Mouse (Mus musculus): ENCODE data around the gene Brd3.
A peak's percentile ranks its signal among the peaks of the same experiment; 100 is the strongest.

Brd3 gene

DNA sequence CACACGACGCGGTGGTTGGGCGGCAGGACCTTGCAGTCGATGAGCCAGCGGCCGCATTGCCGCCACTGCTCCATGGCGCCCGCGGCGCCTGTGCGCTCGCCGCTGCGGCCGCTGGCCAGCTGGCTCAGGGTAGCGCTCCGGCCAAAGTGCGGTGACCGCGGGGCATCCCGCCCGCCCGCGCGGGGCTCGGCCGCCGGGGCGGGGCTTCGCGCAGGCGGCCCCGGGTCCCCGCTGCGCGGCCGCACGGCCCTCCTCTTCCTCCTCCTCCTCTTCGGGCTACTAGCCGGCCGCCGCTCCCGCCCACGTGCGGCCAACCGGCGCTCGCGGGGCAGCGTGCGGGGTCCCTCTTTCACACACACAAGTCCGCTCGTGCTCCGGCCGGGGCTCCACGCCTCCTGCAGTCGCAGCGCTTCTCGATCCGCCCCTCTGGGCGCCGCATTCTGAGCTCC lies 81.0 kb downstream of the Brd3 start:
- DNase-seq (ENCODE audit: low spot score) = peak; percentile 38

DNA sequence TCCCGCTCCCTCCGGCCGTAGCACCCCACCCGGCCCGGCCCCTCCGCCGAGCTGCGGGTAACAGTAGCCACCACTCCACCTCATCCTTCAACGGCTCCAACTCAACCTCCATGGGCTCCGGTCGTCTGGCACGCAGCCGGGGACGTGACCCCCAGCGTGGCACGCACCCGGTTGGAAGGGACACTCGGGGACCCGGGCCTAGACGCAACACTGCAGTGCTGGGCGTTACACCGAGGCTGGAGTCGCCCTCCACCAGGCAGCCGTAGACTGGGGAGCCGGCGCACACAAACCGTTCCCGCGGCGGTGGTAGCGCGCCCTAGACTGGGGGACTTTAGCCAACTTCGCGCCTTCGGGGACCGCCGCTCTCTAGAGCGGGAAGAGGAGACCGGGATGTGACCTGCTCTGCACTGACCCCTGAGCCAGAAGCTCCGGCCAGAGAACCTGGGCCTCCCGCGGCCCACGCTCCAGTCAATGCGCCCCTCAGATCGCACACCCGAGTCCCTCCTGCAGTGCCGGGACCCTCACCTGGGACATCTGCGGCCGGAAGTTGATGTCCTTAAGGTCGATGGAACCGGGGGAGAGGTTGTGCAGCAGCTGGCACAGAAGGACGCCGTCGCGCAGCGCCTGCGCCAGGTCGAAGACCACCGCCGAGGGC lies 81.6 kb downstream of the Brd3 start:
- DNase-seq (ENCODE audit: low spot score) = no peak

DNA sequence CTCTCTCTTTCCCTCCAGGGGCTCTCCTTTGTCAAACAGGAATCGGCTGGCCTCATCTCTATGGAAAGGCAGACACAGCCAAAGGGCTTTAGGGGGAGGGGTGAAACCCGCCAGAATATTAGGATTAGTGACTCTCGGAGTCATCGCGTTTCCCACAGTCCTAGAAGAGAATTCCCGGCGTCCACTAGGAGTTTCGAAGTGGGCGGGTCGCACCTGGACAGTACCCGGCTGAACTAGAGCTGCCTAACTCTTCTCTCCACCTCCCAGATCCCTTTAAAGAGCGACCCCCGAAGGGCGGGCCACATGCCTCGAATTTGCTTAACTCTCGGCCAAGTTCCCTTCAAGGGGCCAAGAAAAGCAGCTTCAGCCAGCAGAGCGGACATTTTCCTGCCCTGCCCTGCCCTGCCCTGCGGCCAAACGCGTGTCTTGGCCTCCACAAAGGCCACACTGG lies 82.3 kb downstream of the Brd3 start:
- DNase-seq (ENCODE audit: low spot score) = no peak

DNA sequence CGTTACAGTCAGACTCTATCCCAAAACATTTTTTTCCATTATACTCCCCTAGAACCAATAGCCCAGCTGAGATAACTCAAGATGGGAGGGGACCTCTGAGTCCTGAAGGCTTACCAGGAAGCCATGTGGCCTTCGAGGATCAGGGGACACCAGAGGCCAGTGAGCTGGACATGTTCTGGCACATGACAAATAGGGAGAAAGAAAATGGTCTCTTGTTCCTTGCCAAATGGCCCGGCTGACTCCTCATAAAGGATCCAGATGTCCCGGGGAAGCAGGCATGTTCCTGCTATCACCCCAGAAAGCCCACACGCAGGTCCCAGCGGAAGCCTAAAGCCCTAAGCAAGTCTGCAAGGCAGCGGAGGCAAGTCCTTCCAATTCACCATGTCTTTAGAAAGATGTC lies 83.9 kb downstream of the Brd3 start:
- DNase-seq (ENCODE audit: low spot score) = no peak

GRCm38 (mm10) chr2:27421293-27422068 lies 86.0 kb downstream of the Brd3 start:
- DNase-seq (ENCODE audit: low spot score) = peak; percentile 75

- DNase-seq (ENCODE audit: low spot score) = no peak
Measured at GRCm38 (mm10) chr2:27418577-27419070, 88.8 kb downstream of the Brd3 start.

GRCm38 (mm10) chr2:27417648-27418153 lies 89.8 kb downstream of the Brd3 start:
- no peak for DNase-seq (ENCODE audit: low spot score)

DNA sequence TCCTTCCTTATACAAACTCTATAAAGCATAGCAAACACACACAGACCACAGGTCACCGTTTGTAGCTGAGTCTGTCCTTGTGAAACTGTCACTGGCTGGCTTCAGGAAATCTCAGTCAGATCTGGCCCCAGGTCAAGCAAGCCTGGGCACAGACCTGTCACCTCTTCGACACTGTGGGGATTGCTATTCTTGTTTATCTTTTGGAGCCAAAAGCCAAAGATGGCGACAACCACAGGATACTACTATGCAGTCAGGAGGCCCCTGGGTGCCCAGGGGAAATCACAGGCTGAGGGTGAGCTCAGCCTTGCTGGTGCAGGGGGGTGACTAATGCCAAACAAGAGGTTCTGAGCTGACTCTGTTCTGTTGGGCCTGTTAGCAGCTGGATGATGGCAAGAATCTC lies 91.0 kb downstream of the Brd3 start:
- no peak for DNase-seq (ENCODE audit: low spot score)

GRCm38 (mm10) chr2:27415060-27415783 lies 92.2 kb downstream of the Brd3 start:
- DNase-seq (ENCODE audit: low spot score) = no peak

- DNase-seq (ENCODE audit: low spot score) = no peak
Measured at GRCm38 (mm10) chr2:27413936-27414657, 93.4 kb downstream of the Brd3 start.

DNA sequence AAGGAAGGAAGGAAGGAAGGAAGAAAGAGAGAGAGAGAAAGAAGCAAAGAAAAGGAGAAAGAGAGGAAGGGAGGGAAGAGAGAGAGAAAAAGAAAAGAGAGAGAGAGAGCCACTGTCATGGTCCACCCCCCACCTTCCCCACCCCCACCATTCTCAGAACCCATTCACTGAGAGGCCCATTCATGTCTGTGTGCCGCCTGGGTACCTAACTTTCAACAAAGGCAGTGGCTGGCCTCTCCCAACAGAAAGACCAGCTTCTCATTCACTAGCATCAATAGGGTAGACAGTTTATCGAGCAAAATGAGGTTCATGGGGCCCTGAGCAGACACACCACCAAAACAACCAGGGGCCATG lies 93.9 kb downstream of the Brd3 start:
- no peak for DNase-seq (ENCODE audit: low spot score)

DNA sequence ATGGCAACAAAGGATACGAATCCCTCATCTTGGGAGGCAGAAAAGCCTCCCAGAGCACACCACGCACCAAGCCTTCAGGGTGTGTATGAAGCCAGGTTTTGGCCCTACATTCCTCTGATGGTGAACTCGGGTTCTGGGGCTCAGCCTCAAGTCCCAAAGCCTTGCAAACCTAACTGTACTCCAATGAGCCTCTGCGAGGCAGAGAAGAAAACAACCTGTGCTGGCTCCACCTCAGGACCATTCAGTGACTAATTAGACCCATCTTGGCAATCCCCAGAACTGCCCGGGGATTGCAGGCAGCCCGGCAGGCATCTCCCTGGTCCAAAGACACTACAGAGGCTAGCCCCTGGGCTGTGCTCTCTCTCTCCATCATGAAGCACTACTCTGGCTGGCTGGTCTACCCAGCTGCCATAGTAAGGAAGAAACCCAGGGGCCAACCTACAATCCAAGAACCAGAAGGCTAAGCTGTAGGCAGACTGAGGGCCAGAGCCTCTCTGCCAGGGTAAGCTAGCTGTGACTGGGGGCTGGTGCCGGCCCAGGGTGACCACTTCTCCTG lies 95.1 kb downstream of the Brd3 start:
- no peak for DNase-seq (ENCODE audit: low spot score)

GRCm38 (mm10) chr2:27411688-27412174 lies 95.7 kb downstream of the Brd3 start:
- DNase-seq (ENCODE audit: low spot score) = no peak

GRCm38 (mm10) chr2:27410518-27411140 lies 96.8 kb downstream of the Brd3 start:
- no peak for DNase-seq (ENCODE audit: low spot score)

GRCm38 (mm10) chr2:27408194-27408593 lies 99.3 kb downstream of the Brd3 start:
- no peak for DNase-seq (ENCODE audit: low spot score)

- DNase-seq (ENCODE audit: low spot score) = no peak
Measured at GRCm38 (mm10) chr2:27406928-27407327, 100.5 kb downstream of the Brd3 start.

GRCm38 (mm10) chr2:27405094-27405884 lies 102.2 kb downstream of the Brd3 start:
- no peak for DNase-seq (ENCODE audit: low spot score)

DNA sequence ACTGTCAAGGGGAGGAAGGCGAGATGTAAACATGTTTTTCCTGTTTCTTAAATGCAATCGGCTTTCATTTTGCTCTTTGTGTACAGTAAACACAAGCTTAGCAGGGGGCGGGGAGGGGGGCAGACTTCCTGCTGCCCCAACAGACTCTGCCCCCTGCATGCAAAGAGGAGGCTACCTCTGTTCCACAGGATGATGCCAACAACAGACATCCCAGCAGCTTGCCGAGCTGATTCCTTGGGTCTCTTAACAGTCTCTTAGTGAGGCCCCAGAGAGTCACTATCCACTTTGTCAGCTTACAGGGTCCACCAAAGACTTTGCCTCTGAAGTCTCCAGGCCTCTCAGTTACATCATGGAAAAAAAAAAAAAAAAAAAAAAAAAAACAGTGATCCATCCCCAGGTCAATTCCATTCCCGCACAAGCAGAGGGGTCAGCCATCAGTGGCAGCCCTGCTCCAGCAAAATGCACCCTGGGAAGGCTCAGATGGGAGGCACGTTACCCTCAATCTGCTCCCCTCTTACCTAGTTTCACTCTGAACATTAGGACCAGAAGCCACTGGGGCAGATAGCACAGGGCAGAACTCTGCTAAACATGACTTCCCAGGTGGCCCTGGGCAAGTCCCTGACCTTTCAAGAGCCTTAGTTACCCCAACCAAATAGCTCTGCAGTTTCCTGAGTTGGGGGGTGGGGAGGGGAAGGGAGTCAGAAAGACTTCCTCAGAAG lies 102.9 kb downstream of the Brd3 start:
- DNase-seq (ENCODE audit: low spot score) = no peak

DNA sequence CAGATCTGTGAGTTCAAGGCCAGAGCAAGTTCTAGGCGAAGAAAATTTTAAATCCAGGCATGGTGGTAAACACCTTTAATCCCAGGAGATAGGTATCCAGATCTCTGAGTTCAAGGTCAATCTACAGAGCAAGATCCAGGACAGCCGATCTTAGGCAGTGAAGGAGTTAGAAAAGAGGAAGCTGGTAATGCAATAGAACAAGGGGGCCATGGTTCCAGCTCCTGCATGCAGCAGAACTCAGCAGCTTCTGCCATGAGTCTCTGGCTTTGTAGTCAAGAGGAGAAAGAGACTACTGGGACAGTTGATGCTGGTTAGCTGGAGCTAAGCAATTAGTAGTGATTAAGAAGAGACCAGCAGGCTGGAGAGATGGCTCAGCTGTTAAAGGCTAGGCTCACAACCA lies 105.9 kb downstream of the Brd3 start:
- DNase-seq (ENCODE audit: low spot score) = no peak
